Mouse (Mus musculus) small intestine, adult 2 months (tissue): Measurements from ENCODE around the gene Fads3.

Source experiments
- CTCF ChIP-seq: fragments of 200-500 bp; IDR thresholded peaks from 2 replicates; pipeline ENCODE4 v1.5.1; 2012; ENCODE audit warnings: low read depth, mild to moderate bottlenecking, control low read depth, inconsistent platforms, low read length, moderate library complexity, mixed read lengths; ENCODE audit not compliant: insufficient replicate concordance, insufficient read length; ENCODE audit errors: extremely low read depth
- POLR2A ChIP-seq: fragments of 200-500 bp; IDR thresholded peaks from 2 replicates; pipeline ENCODE4 v1.6.1; 2012; ENCODE audit warnings: low read depth, mild to moderate bottlenecking, control low read depth, inconsistent platforms, low read length, moderate library complexity

GRCm38 (mm10) chr19:10034785-10035447 lies 6.5 kb upstream of the Fads3 start:
- peak; percentile 90; the same call in 1 of the 2 replicates for TF ChIP-seq CTCF
- no peak for TF ChIP-seq POLR2A
